Mouse (Mus musculus): ENCODE measurements around the gene Ndufv2.

DNA sequence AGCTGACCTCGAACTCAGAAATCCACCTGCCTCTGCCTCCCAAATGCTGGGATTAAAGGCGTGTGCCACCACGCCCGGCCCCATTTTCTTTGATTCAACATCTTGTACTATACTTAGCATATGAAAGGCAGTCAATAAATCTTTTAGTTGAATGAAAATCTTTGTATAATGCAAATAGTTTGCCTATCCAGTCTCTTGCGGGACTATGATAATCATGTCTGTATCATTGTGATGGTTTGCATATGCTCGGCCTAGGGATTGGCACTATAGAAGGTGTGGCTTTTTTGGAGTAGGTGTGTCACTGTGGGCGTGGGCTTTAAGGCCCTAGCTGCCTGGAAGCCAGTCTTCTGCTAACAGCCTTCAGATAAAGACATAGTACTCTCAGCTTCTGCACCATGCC is 2.7 kb upstream of the Ndufv2 start:
- TF ChIP-seq CTCF (IDR thresholded peaks at IDR 0.05; ENCODE audit: low read depth), result no peak
- no peak for TF ChIP-seq EP300 (IDR thresholded peaks at IDR 0.05; ENCODE audit: low read depth)

Measured in liver, embryonic 14.5 days (tissue).